Mouse (Mus musculus) right cerebral cortex, adult 18-20 months (tissue): ENCODE results near the gene Gal3st2b.
"Not testable (repeated sequence)": the region's sequence is repeated elsewhere in the genome, so short reads cannot be mapped to it uniquely, and the experiment has no call there.

Experiments
- DNase-seq: peaks from one replicate; pipeline ENCODE4 v3.0.0; 2022; ENCODE audit warnings: mixed read lengths

Gene Gal3st2b

GRCm38 (mm10) chr1:93986167-93986566, 68.1 kb downstream of the Gal3st2b start:
- DNase-seq, result no peak

- no peak for DNase-seq
These were observed 70.7 kb downstream of the Gal3st2b start for GRCm38 (mm10) chr1:93988786-93989185.

GRCm38 (mm10) chr1:93990209-93990608, 72.1 kb downstream of the Gal3st2b start, which contains the start of gene Gal3st2c:
Gene Gal3st2c, plus strand, starts transcription at chr1:93990509.
- DNase-seq, result not testable (repeated sequence)

- DNase-seq, result not testable (repeated sequence)
These were observed 73.0 kb downstream of the Gal3st2b start for GRCm38 (mm10) chr1:93991068-93991467.

- DNase-seq, result not testable (repeated sequence)
These were observed 73.4 kb downstream of the Gal3st2b start for GRCm38 (mm10) chr1:93991491-93991890.
